Mouse (Mus musculus): ENCODE results near the gene Phyhd1.

Gene Phyhd1

DNA sequence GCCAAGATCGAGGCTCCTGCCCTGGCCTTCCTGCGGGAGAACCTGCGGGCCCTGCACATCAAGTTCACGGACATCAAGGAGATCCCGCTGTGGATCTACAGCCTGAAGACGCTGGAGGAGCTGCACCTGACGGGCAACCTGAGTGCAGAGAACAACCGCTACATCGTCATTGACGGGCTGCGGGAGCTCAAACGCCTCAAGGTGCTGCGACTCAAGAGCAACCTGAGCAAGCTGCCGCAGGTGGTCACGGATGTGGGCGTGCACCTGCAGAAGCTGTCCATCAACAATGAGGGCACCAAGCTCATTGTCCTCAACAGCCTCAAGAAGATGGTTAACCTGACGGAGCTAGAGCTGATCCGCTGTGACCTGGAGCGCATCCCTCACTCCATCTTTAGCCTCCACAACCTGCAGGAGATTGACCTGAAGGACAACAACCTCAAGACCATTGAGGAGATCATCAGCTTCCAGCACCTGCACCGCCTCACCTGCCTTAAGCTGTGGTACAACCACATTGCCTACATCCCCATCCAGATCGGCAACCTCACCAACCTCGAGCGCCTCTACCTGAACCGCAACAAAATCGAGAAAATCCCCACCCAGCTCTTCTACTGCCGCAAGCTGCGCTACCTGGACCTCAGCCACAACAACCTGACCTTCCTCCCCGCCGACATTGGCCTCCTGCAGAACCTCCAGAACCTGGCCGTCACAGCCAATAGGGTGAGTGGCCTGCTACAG, 9.2 kb upstream of the Phyhd1 start:
- no peak for DNase-seq

DNA sequence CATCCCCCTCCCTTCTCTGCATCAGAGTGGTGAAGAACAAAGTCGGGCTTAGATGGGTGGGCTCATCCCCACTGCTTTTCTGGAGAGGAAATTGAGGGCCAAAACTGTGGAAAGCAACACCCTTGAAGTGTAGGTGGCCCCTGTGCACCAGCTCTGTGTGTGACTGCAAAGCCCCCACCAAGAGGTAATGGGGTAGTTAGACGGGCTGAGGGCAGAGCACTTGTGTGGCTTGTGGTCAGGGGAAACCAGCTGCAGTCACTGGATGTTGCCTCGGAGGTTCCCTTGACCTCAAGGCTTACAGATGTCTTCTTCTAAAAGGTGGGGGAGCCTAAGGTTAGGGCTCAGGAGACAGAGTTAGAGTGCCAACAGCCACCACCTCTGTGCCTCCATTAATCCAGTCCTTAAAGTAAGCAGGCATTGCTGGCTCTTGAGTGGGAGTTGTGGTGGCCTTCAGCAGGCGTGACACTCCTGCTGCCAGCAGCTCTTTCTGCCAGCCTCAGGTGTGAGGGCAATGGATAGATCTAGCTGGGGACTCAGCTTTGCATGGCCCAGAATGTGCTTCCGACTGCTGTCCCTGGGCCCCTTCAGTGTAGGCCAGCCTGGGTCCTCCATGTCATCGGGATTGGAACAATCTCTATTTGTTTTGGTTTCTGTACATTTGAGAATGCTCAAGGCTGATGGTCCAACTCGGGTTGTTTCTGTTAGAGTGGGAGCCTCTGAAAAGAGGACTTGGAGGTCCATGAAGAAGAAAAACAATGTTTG, 8.1 kb upstream of the Phyhd1 start:
- no peak for DNase-seq

DNA sequence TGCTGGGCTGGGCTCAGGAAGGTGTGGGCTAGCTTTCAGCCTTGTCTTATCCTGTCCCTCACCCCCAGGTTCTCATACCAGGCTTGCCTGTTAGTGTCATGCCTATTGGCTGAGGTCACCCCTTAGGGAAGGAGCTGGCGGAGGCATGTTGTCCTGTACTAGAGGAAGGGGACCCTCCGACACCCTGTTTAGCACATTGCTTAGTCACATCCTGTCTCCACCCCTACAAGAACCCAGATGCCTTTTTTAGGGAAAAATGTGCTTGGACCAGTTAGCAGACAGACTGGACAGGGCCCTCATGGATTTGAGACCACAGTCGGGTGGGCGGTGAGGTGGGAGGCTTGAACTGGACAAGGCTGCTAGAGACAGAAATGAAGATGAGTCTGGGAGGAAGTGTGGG, 7.4 kb upstream of the Phyhd1 start:
- DNase-seq = no peak

DNA sequence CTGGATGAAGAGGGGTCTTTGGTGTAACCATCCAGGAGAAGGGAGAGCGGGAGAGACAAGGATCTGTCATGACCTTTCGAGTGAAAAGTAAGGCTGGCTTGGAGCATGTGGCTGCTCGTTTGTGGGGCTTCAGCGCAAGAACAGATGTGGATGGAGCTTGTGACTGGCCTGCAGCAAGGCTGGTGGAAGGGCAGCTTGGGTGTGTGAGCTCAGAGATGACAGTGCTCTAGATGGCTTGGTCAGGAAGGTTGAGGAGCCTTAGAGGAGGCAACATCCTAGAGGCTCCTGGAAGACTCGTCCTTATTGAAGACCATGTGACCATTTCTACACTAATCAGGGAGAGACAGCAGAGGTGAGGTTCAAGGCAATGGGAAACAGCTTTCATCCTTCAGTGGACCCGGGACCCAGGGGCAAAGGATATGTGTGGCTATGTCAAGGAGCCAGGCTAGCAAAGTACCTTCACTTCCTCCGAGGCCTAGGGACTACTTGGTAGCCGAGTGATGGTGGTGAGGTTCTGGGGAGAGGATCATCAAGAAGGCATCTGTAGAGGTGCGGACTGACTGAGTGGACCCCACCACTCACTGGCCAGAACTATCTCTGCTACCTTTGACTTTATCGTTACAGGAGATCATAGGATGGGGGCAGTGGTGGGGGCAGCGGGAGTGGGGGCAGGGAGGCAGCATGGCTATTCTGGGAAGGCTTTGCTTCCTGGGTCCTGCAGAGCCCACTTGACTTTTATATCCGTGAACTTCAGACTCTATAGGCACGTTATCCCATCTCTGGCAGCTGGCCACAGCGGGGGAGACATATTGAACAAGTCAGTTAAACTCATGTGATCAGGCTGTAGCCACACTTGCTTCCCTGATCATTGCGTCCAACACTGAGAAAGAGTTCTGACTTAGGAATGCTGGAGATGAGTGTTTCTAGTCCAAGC, 6.6 kb upstream of the Phyhd1 start:
- DNase-seq = no peak

DNA sequence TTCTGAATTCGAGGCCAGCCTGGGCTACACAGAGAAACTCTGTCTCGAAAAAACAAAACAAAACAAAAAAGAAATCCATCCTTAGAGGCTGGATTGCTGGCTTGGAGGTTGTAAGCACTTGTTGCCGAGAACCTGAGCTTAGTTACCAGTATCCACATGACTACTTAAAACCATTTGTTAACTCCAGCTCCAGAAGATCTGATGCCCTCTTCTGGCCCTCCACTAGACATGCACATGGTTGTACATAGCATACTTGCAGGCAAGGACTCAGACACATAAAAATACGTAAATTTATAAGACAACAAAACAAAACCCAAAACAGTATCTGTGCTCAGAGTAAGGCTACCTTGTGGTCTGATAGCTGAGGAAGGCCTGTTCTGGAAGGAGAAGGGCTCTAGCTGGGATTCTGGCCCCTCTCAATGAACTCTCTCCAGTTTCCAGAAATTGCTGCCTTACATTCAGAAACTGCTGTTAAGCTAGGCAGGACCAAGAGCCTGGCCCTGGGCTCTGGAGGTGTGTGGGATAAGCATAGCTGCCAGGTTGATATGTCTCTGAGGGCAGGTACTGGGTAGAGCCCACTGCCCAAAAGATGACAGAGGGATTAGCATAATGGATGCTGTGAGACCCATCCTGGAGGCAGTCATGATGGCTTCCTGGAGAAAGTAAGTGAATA, 4.8 kb upstream of the Phyhd1 start:
- no peak for DNase-seq

DNA sequence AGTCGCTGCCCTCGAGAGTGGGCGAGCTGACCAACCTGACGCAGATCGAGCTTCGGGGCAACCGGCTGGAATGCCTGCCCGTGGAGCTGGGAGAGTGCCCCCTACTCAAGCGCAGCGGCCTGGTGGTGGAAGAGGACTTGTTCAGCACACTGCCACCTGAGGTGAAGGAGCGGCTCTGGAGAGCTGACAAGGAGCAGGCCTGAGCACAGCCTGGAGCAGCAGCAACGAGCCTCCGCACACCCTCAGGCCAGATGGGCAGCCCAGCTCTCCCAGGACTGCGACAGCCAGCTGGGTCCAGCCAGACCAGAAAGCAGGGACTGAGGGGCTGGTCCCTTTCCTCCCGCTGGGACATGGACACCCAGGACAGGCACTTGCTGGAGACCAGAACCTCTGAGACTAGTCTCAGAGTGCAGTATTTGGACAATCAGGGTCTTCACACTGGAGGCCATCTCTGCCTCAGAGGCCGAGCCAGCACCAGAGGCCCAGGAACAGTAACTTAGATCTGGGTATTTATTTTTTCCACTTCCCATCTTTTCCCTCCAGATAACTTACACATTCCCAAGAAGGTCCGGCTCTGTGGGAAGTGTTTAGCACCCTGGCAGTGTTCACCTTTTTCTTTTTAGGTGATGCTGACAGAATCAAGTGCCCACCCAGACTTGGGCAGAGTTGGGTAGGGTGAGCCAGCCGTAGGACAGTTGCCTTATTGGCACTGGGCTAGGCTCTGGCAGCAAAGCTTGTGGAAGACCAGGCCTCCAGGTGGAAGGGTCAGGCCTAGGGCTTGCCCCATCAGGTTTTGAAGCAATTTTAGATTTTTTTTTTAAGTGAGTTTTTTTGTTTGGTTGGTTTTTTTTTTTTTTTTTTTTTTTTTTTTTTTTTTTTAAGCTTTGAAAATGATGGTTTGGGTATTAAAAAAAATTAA, 3.8 kb upstream of the Phyhd1 start:
- DNase-seq = no peak

DNA sequence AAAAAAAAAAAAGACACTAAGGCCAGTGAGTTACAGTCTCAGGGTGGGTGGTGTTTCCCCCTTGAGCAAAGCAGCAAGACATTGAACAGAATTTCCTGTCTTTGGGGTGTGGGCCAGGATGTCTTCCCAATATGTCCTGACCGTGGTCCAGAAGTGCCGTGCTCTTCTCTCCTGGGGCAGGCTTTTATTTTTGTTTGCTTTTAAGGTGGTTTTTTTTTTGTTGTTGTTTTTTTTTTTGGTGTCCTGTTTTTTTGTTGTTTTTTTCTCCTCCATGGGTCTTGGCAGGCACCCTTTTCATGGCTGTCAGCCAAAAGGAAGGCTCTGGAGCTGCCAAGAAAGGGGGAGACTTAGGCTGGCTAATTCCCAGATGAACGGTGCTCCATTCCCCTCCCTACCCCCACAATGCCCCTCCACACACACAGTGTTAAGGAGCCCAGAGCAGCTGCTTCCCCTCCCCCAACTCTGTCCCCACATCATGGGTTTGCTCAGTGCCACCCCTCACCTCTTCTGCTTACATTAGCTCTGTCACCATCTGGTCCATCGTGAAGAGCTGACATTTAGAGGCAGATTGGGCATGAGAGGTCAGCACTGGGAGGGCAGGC, 3.1 kb upstream of the Phyhd1 start:
- DNase-seq = no peak

DNA sequence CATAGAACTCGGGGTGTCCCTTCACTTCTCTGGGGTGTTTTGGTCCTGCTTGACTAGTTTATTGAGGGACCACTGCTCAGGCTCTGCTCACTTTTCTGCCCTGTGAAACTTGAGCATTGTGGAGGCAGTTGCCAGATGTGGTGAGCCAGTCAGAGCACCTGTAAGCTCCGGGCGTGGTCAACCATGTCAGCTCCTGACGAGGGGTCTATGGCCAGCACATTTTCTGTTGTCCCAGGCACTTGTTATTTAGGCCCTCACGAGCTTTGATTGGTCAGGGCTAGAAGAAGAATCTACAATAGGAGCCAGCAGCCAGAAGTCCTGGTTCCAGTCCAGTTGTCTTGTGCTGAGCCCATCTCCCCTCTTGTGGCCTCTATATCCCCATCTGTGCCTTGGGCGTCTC, 2.2 kb upstream of the Phyhd1 start:
- DNase-seq = no peak

DNA sequence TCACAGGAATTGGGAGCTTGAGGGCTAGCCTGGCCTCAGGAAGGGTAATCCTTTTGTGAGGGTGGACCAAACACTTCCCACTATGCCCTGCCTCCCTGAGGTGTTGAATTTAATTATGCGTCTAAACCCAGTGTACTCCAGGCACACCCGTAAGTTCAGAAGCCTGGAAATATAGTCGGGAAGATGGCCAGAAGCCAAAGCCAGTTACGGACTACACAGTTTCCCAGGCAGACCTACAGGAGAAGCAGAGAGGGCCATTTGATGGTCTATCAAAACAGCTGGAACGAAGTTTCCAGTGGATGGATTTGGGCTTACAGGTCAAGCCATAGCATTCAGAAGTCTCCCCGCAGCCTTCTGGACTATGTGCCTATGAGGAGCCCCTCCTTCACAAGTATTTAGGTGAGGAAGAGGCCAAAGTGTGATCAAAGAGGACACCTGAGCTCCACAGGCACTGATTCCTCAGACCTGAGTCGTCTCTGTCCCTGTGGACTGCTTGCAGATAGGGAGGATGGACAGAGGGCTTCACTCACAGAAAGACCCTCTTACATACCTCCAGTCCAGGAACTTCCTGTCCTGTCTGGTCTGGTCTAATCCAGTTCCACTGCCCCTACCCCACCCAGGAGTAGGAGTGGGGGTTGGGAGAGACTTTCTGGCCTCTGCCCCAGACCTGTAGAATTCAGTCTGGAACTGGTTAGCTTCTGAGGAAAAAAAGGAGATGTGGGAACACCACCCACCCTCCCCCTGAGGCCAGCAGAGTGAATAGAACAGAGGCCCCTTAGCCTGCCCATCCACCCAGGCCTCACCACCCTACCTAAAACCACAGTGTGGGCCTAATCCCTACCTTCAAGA, 1.1 kb upstream of the Phyhd1 start:
- DNase-seq = no peak

DNA sequence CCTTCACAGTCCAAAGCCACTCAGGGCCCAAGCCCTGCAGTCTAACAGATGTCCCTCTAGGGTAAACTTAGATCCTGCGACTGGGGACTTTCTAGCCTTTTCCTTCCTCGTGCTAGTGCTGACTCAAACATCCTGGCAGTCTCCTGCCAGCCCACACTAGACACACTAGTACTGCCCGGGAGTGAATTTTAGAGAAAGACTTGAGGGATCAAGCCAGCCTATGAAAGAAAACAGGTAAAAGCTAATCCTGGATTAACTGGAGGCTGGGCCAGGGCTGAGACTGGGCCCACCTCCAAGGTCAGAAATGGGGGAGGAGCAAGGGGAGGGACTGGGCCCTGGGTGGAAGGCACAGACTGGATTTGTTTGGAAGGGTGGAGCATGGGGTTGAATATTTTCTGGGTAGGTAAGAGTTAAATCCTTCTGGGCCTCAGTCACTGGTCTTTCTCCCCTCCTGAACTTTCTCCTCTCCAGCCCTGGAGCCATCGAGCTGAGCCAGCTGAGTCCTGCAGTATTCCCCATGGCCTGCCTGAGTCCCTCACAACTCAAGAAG, 464 bp downstream of the Phyhd1 start:
- no peak for DNase-seq

DNA sequence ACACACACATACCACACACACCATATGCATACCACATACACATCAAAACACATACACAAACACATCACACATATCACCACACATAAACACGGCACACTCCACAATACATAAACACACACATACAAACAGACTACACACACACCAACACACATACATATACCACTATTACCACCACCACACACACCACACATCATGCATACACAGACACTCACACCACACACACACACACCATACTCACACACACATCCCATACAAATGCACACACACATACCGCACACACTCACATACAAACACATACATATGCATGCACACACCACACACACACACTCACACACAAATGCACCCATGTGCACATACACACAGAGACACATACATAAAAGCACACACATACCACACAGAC, 1.5 kb downstream of the Phyhd1 start:
- no peak for DNase-seq

DNA sequence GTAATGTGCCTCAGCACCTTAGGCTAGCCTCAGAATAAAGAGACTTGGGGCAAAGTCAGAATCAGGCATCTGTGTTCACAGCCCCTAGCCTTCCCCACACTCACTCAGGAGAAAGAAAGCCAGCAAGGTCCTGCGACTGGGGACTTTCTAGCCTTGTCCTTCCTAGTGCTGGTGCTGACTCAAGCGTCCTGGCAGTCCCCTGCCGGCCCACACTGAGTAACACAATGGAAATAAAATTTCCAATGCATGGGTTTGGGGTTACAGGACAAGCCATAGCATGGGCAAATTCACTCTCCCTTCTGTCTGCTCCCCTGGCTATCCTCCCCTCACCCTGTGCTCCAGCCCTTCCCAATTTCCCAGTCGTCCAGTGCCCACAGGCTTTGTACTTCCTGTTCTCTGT, 2.4 kb downstream of the Phyhd1 start:
- no peak for DNase-seq

DNA sequence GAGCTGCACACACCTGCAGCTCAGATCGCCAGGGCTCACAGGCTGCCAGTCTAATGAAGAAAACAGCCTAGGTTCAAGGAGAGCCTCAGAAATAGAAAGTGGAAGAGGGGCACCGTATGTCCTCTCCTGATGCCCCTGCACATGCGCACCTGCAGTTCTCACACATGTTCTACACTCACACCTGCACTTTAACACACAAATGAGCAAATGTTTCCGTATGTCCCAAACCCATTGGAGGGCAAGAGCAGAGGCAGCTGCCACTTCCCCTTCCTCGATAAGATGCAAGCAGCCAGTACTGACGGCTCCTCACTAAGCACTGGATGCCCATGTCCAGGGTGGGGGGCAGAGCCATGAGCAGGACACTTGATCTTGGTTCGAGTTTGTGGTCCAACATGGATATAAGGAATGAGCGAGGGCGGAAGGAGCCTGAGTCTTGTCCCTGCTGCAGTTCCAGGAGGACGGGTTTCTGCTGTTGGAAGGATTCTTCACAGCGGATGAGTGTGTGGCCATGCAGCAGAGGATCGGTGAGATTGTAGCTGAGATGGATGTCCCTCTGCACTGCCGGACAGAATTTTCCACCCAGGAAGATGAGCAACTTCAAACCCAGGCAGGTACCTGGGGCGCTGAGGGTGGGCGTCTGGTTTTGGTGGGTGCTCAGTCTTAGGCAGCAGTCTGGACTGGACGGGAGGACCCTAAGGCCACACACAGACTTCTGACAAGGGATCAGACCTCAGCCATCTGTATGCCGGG, 3.4 kb downstream of the Phyhd1 start:
- no peak for DNase-seq

DNA sequence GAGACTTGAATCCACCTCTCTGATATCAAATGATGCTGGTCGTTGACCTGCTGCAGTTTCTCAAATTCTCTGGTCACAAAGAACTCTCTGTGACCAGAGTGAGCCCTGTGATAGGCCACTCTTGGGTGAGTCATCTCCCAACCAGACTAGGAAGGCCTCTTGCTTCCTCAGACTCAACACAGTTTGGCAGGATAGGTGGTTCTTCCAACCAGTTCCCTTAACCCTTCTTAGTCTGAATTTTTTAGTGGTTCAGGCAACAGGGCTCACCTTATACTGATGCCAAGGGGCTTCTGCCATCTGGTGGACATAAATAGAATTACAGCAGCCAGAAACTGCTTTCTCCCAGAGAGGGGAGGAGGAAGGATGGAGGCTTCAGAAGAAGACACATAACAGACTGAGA, 4.1 kb downstream of the Phyhd1 start:
- peak; percentile 62 for DNase-seq

DNA sequence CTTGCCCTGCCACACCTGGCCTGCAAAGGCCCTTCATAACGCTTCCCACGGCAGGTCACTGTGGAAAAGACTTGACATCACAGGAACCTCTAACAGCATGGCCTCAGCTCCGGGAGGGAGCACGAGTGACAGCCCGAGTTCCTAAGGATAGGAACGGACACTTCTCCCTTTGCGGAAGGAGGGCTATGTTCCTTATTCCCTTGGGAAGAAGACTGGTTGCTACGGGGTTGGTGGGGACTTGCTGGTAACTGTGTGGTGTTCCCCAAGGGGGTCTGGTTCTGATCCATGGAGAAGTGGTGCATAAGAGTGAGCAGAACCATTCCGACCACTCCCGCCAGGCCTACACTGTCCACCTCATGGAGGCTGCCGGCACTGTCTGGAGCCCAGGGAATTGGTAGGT, 14.7 kb downstream of the Phyhd1 start, which contains the start of gene Gm28038:
TSS of gene Gm28038 (plus strand) at position 301 of the 400 bp plus-strand sequence.
- DNase-seq = no peak

DNA sequence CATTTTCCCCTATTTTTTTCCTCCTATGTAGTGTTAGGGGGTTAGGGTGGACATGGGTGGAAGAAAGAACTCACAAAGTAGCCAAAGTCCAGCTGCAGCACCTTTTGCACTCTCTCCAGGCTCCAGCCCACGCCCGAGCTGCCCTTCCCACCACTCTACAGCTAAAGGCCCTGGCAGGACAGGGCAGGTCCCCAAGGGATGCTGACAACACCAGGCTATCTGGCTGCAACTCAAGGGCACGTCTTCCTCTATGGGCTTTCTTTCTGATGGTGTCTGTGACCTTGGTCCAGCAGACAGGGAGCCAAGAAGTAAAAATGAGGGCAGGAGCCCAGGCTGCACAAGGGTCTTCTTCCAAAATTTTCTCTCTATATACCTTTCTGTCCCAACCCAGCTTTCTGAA, 15.6 kb downstream of the Phyhd1 start:
- DNase-seq = no peak

DNA sequence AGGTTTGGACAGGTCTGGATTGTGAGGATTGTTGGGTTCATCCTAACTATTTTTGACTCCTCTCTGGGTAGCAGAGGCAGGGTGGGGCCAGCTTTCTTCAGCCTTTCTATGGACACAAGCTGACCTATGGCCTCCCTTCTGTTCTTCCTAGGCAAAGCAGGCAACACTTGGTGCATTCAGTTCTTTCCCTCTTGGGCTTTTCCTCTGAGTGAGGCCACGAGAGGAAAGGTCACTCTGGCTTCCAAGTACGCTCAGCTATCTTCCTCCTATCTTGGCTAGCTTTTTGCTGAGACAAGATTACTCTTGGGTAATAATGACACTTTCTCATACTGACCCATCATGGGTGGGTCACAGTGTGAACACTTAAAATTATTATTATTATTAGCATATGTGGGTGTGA, 17.2 kb downstream of the Phyhd1 start:
- no peak for DNase-seq

DNA sequence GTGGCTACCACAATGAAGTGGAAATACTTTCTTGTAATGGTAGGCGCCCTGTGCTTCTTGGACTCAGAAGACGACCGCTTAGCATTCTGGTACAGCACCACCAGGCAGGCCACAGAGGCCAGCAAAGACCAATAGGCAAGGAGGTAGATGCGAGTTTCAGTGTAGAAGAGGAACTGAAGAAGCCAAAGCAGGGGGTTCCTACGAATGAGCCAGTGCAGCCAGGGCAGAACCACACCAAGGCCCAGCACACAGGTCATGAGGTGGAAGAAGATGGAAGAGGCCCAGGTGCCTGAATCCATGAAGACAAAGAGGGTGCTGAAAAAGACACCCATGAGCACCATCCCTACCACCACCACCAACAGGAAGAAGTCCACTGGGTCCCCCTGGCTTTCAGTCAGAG, 19.0 kb downstream of the Phyhd1 start:
- no peak for DNase-seq
